Mouse (Mus musculus) liver, adult 2 months (tissue): ENCODE measurements around the gene Ccr9. TPM values are rescaled to one million over a fixed set of nuclear protein-coding genes. Genes with fewer than 3 reads are reported as not detected.
"Not testable (repeated sequence)": the region's sequence is repeated elsewhere in the genome, so short reads cannot be mapped to it uniquely, and the experiment has no call there.

Experiments used
- DNase-seq: peaks from one replicate; pipeline ENCODE4 v3.0.0-alpha.2; 2011; ENCODE audit warnings: low read depth, low spot score; ENCODE audit errors: extremely low read depth
- H3K27ac ChIP-seq: fragments of 200-500 bp; replicated peaks from 2 replicates; pipeline ENCODE4 v1.5.1; 2012; ENCODE audit warnings: low read depth, mild to moderate bottlenecking, control low read depth, inconsistent platforms, low read length; ENCODE audit not compliant: insufficient read depth
- H3K27me3 ChIP-seq: fragments of 200-500 bp; 2 replicates; pipeline ENCODE4 v1.6.1; 2012; ENCODE audit warnings: mild to moderate bottlenecking, moderate library complexity, low read length, inconsistent platforms; ENCODE audit not compliant: control insufficient read depth, insufficient read depth
- H3K36me3 ChIP-seq: fragments of 200-500 bp; 2 replicates; pipeline ENCODE4 v1.6.1; 2012; ENCODE audit warnings: low read length, inconsistent platforms; ENCODE audit not compliant: control insufficient read depth, insufficient read depth
- H3K4me1 ChIP-seq: fragments of 200-500 bp; 2 replicates; pipeline ENCODE4 v1.6.1; 2011; ENCODE audit warnings: low read length; ENCODE audit not compliant: control insufficient read depth, insufficient read depth
- H3K4me3 ChIP-seq: fragments of 200-500 bp; 2 replicates; pipeline ENCODE4 v1.5.1; 2011; ENCODE audit warnings: low read depth, mild to moderate bottlenecking, control low read depth, low read length, moderate library complexity; ENCODE audit not compliant: insufficient read depth
- H3K79me2 ChIP-seq: fragments of 200-500 bp; 2 replicates; pipeline ENCODE4 v1.6.1; 2012; ENCODE audit warnings: inconsistent platforms, mild to moderate bottlenecking, low read length, moderate library complexity; ENCODE audit not compliant: control insufficient read depth, insufficient read depth
- H3K9ac ChIP-seq: fragments of 200-500 bp; 2 replicates; pipeline ENCODE4 v1.6.1; 2012; ENCODE audit warnings: low read depth, mild to moderate bottlenecking, control low read depth, inconsistent platforms, low read length
- CTCF ChIP-seq: fragments of 200-500 bp; IDR thresholded peaks from 2 replicates; pipeline ENCODE4 v1.5.1; 2011; ENCODE audit warnings: low read depth, low read length, control low read depth
- POLR2A ChIP-seq: fragments of 200-500 bp; IDR thresholded peaks from 2 replicates; pipeline ENCODE4 v1.6.1; 2011; ENCODE audit warnings: low read length, control low read depth; ENCODE audit not compliant: insufficient read depth; ENCODE audit errors: extremely low read depth
- WGBS: fragments of 180-500 bp; shearing (Covaris S2); methylation state at CpG from one replicate; pipeline ENCODE4 v1.1.7; 2018; 5-methylcytosine and 5-hydroxymethylcytosine counted together
- polyA plus RNA-seq: library from polyadenylated mRNA; depleted of rRNA; stranded (reverse); fragments of >200 nt; gene quantifications from 2 replicates; pipeline ENCODE4 v1.2.3, GENCODE M21; 2012
- total RNA-seq: library from RNA; depleted of rRNA; stranded (reverse); fragments of >200 nt; gene quantifications from 2 replicates; pipeline ENCODE4 v1.2.3, GENCODE M21; 2014

Gene Ccr9
- total and polyA plus RNA-seq, 2 experiments = 0.18 to 0.21 TPM

- H3K27ac ChIP-seq = no peak overlapping the region
- TF ChIP-seq CTCF (no peak), POLR2A (no peak)
- H3K9ac ChIP-seq = no peak overlapping the region
- no peak for DNase-seq
- no peaks in the 10 kb centered on the region for H3K4me1 ChIP-seq
- H3K79me2 ChIP-seq = no peaks in the 10 kb centered on the region
- H3K4me3 ChIP-seq = no peak overlapping the region
- no peaks in the 10 kb centered on the region for H3K36me3 ChIP-seq
- WGBS = 62% methylated on average over 2 of the region's 2 CpGs
- no peaks in the 10 kb centered on the region for H3K27me3 ChIP-seq
Measured at GRCm38 (mm10) chr9:123722737-123723493, 44.7 kb downstream of the Ccr9 start.

DNA sequence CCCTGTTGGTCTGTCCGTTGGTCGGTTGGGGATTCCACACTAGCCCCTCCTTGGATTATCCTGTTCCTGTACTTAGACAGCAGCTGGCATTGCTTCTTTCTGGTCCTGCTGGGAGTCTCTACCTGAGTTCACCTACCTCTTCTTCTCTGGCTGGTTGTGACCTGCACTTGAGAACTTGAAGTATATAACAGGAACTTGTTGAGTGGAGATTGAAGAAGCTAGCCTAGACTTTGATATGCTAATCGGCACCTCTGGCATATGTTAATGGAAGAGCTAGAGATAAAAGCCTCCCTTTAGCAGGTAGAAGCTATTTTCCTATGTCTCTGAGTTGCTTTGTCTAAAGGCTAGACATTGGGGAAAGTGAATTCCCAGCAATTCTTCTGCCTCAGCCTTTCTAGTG lies 53.0 kb downstream of the Ccr9 start:
- no peak for TF ChIP-seq POLR2A
- TF ChIP-seq CTCF = no peak
- H3K4me1 ChIP-seq = no peaks in the 10 kb centered on the region
- 81% methylated on average over 3 of the region's 3 CpGs for WGBS
- no peaks in the 10 kb centered on the region for H3K79me2 ChIP-seq
- H3K9ac ChIP-seq = no peak overlapping the region
- no peaks in the 10 kb centered on the region for H3K36me3 ChIP-seq
- DNase-seq = no peak
- H3K27ac ChIP-seq = no peak overlapping the region
- H3K4me3 ChIP-seq = no peak overlapping the region
- no peaks in the 10 kb centered on the region for H3K27me3 ChIP-seq

DNA sequence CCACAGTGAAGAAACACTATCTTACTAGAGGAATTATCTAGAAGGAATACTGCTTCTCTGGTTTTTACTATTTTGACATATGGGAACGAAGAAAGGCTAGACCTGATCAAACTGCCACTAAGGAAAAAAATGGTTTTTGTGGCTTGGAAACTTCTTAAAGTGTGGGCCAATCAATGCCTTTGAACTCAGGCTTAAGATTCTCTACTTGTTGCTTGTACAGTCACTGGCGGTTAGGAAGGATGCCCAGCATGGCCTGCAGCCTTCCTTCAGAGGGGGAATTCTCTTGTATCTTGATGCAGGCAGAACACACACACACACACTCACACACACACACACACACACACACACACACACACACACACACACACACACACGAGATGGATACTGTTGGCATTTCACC lies 55.9 kb downstream of the Ccr9 start:
- H3K27ac ChIP-seq = no peak overlapping the region
- no peak for TF ChIP-seq POLR2A
- TF ChIP-seq CTCF = no peak
- H3K36me3 ChIP-seq = no peaks in the 10 kb centered on the region
- DNase-seq = no peak
- WGBS = 73% methylated on average over 3 of the region's 3 CpGs
- no peaks in the 10 kb centered on the region for H3K79me2 ChIP-seq
- H3K27me3 ChIP-seq = no peaks in the 10 kb centered on the region
- H3K4me1 ChIP-seq = no peaks in the 10 kb centered on the region
- no peak overlapping the region for H3K4me3 ChIP-seq
- H3K9ac ChIP-seq = no peak overlapping the region

GRCm38 (mm10) chr9:123740799-123741198 lies 62.6 kb downstream of the Ccr9 start:
- Histone ChIP-seq H3K4me1 (no peaks in the 10 kb centered on the region), H3K36me3 (no peaks in the 10 kb centered on the region), H3K9ac (no peak overlapping the region), H3K4me3 (no peak overlapping the region), H3K27ac (no peak overlapping the region), H3K27me3 (no peaks in the 10 kb centered on the region), H3K79me2 (no peaks in the 10 kb centered on the region)
- WGBS = 86% methylated on average over 4 of the region's 4 CpGs
- no peak for DNase-seq
- TF ChIP-seq CTCF = no peak
- TF ChIP-seq POLR2A = no peak

DNA sequence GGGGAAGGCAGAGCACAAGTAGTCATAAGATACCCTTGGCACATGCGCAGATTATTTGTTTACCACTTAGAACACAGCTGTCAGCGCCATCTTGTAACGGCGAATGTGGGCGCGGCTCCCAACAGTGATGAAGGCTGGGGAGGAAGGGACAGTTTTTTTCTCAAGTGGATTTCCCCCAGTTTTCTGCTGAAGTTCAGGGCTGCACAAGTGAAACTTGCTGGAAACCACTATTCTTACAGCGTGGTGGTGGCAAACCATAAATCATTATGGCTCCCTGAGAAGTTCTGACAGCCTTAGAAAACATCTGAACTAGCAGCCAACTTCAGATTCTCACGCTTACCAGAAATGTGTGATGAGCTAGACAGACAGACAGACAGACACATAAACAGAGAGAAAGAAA lies 71.4 kb downstream of the Ccr9 start:
- not testable (repeated sequence) for H3K4me1 ChIP-seq, H3K4me3 ChIP-seq, DNase-seq, H3K9ac ChIP-seq, H3K36me3 ChIP-seq, H3K27me3 ChIP-seq, H3K27ac ChIP-seq, H3K79me2 ChIP-seq
- WGBS = 89% methylated on average over 8 of the region's 8 CpGs

GRCm38 (mm10) chr9:123754333-123754732 lies 76.1 kb downstream of the Ccr9 start:
- no peaks in the 10 kb centered on the region for H3K79me2 ChIP-seq
- TF ChIP-seq POLR2A (no peak), CTCF (no peak)
- H3K4me1 ChIP-seq = no peaks in the 10 kb centered on the region
- H3K27ac ChIP-seq = no peak overlapping the region
- no peak overlapping the region for H3K4me3 ChIP-seq
- H3K9ac ChIP-seq = no peak overlapping the region
- H3K36me3 ChIP-seq = no peaks in the 10 kb centered on the region
- H3K27me3 ChIP-seq = no peaks in the 10 kb centered on the region
- 88% methylated on average over 4 of the region's 4 CpGs for WGBS
- no peak for DNase-seq
